Mouse (Mus musculus) urinary bladder, postnatal 10 days (tissue): Measurements from ENCODE around the gene Ptpdc1.

Source experiments
- DNase-seq: peaks from one replicate; pipeline ENCODE4 v3.0.0; 2022; ENCODE audit warnings: low spot score

Ptpdc1 gene

GRCm38 (mm10) chr13:48546330-48546917, 79.0 kb downstream of the Ptpdc1 start:
- peak; percentile 99 for DNase-seq

DNA sequence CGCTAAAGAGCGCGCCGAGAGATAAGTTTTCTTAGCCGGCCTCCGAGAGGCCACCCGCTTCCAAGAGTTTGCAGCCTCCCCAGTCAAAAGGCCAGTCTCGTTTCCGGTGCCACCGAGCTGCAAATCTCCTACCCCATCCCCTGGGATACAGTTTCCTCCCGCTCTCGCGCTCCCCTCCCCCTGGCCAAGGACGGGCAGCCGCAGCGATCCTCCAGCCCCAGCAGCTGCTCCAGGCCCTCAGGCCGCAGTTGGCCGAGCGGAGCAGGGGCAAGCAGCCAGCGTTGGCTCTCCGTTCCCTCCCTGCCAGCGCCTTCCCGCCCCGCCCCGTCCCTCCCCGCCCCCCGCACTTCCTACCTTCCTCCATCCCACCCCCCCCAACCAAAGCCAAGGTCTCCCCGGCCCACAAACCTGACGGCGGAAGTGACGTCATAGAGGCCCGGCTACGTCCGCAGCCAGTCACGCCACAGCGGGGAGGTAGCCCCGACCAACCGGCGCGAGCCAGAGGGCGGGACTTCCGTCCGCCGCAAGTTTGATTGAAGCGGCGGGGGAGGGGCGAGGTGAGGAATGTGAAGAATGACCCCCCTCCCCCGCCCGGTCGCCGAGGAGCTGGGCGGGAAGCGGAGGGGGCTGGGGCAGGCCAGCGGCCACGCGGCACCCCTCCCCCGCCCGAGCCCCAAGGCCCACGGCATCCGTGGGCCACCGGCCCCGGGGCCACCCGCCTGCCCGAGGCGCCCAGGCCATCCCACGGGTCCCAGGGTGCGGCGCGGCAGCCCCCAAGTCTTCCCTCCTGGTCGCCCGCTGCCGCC, 79.8 kb downstream of the Ptpdc1 start:
- peak; percentile 96 for DNase-seq

GRCm38 (mm10) chr13:48544867-48545266, 80.6 kb downstream of the Ptpdc1 start:
- no peak for DNase-seq

DNA sequence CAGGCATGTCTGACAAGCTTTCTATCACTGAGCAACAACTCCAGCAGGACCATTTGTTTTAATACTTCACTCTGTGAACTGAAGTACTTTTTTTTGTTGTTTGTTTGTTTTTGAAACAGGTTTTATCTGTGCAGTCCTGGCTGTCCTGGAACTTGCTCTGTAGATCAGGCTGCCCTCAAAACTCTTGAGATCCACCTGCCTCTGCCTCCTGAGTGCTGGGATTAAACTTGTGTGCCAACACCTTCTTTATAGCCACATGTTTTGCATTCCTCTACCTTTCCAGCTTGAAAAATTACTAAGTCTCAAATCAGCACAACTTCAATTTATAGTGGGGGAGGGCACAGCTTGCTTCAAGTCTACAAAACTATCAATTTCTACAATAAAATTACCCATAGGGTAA, 81.1 kb downstream of the Ptpdc1 start:
- DNase-seq, result no peak

DNA sequence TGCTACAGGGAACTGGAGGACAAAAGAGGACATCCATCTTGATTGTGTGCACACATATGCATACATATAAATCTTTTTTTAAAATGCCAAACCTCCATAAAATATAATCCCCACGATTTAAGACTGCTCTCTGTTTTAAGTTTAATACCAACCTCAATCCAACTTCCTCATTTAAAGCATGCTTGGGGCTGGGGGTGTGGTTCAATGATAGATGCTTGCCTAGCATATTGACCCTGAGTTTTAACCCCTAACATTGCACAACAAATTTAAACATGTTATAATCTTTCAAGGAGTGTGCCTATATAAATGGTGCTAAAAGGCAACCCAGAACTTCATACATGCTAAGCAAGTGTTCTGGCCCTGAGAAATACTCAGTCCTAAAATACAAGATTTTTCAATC, 85.0 kb downstream of the Ptpdc1 start:
- no peak for DNase-seq

- DNase-seq, result no peak
These were observed 92.0 kb downstream of the Ptpdc1 start for GRCm38 (mm10) chr13:48533441-48533840.

DNA sequence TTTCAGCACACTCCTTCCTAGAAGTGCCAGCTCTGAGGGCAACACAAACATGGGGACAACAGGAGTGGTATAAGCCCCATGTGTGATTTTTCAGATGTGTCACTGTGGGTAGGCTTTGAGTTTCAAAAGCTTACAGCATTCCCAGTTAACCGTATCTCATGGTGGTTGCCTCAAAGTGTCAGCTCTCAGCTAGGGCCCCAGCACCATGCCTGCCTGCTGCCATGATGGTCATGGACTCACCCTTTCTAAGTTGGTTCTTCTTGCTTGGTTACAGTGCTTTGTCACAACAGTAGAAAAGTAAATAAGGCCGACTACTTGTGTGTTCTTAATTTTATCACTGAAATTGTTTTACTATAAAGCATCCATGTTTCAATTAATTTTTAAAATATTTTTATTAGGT, 94.0 kb downstream of the Ptpdc1 start:
- DNase-seq, result no peak

GRCm38 (mm10) chr13:48530685-48531084, 94.8 kb downstream of the Ptpdc1 start:
- no peak for DNase-seq

DNA sequence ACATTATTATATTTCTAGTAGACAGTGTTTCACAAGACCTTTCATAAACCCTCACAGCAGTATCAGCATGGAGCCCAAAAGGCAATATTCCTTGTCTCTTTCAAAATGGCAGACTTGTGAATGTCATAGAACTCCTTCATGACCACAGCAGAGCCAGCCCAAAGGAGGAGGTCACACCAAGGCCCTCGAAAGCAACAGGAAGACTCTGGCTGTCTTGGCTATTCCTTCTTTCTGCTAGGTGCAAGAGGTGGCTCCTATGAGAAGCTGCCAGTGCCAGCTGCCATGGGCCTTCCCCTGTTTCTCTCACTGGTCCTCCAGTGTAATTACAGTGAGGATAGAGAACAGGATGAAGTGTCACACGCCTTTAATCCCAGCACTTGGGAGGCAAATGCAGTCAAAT, 96.4 kb downstream of the Ptpdc1 start:
- DNase-seq, result no peak

DNA sequence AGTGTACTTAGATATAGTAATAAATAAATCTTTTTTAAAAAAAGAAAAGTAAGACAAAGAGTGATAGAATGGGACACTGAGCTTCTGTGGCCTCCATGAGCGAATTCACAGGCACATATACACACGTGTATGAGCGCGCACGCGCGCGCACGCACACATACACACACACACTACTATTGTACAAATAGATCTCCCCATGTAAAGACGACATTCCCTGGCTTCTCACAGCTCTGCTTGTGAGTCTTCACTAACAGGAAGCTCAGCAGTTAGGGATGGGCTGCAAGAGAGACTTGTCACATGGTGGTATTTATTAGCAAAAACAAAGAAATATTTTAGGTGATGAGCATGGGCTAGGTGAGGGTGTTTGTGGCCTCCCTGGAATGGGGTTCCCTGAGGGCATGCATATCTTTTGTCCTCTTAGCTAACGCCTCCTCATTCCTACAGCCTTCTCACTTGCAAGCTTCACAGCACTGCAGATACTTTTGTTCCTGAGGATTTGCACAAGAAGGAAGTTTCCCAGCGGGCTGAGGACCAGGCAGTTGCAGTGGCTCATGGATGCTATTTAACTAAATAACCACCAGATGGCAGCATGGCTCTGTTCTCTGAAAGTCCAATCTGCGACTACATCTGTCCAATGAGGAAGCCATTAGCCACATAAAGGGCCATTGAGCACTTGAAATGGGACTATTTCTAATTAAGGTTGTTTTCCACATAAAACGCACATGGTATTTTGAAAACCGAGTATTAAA, 97.2 kb downstream of the Ptpdc1 start:
- no peak for DNase-seq
